Mouse (Mus musculus) kidney, embryonic 15.5 days (tissue): ENCODE measurements at regions not wholly inside any gene's neighbourhood (a gene's known extent, or its start where the extent isn't known, plus 50 kb on each side); places are given as distances from the start of the nearest gene placed in this dataset.

ENCODE experiments used
- ATAC-seq: fragments of 200-750 bp; cut with Nextera tagmentation; replicated peaks from 2 replicates; pipeline ENCODE4 v1.8.0; 2017; ENCODE audit warnings: moderate TSS enrichment; ENCODE audit not compliant: low FRiP score
- H3K27ac ChIP-seq: fragments of 300-500 bp; sonication (generic); 2 replicates; pipeline ENCODE4 v1.5.1; 2015; ENCODE audit warnings: mild to moderate bottlenecking, inconsistent platforms
- H3K27me3 ChIP-seq: fragments of 300-500 bp; sonication (generic); 2 replicates; pipeline ENCODE4 v1.6.1; 2015; ENCODE audit warnings: inconsistent platforms
- H3K36me3 ChIP-seq: fragments of 300-500 bp; sonication (generic); 2 replicates; pipeline ENCODE4 v1.6.1; 2015; ENCODE audit warnings: inconsistent platforms
- H3K4me1 ChIP-seq: fragments of 300-500 bp; sonication (generic); 2 replicates; pipeline ENCODE4 v1.6.1; 2015; ENCODE audit warnings: inconsistent platforms
- H3K4me2 ChIP-seq: fragments of 300-500 bp; sonication (generic); 2 replicates; pipeline ENCODE4 v1.6.1; 2015; ENCODE audit warnings: moderate library complexity, mild to moderate bottlenecking, inconsistent platforms
- H3K4me3 ChIP-seq: fragments of 300-500 bp; sonication (generic); replicated peaks from 2 replicates; pipeline ENCODE4 v1.5.1; 2015; ENCODE audit warnings: mild to moderate bottlenecking, inconsistent platforms
- H3K9ac ChIP-seq: fragments of 300-500 bp; sonication (generic); 2 replicates; pipeline ENCODE4 v1.6.1; 2015; ENCODE audit warnings: mild to moderate bottlenecking, inconsistent platforms
- H3K9me3 ChIP-seq: fragments of 300-500 bp; sonication (generic); replicated peaks from 2 replicates; pipeline ENCODE4 v1.6.1; 2016; ENCODE audit warnings: inconsistent platforms
- whole genome bisulfite sequencing: fragments of 180-500 bp; shearing (Covaris S2); methylation state at CpG from one replicate; pipeline ENCODE4 v1.1.7; 2015; ENCODE audit warnings: mixed read lengths; 5-methylcytosine and 5-hydroxymethylcytosine counted together

GRCm38 (mm10) chr10:54448352-54449043 is 372.1 kb upstream of the Man1a start:
- Histone ChIP-seq H3K4me3 (no peak overlapping the region), H3K27ac (no peak overlapping the region), H3K4me1 (no peaks in the 10 kb centered on the region), H3K4me2 (no peak overlapping the region), H3K9me3 (no peaks in the 10 kb centered on the region), H3K27me3 (no peaks in the 10 kb centered on the region), H3K36me3 (no peaks in the 10 kb centered on the region), H3K9ac (no peak overlapping the region)
- 77% methylated on average over 2 of the region's 2 CpGs for WGBS
- no peak for ATAC-seq

GRCm38 (mm10) chr10:54403223-54403926 is 327.0 kb upstream of the Man1a start:
- 0 out of 2 replicates have a peak, but pooled peaks have one; percentile 43 for ATAC-seq
- 43% methylated on average over 5 of the region's 5 CpGs for WGBS
- Histone ChIP-seq H3K27ac (no peak overlapping the region), H3K9ac (no peak overlapping the region), H3K4me2 (no peak overlapping the region), H3K27me3 (no peaks in the 10 kb centered on the region), H3K4me3 (no peak overlapping the region), H3K4me1 (0 out of 2 replicates have a peak, but pooled peaks cover 2% of the 10 kb centered on the region), H3K9me3 (no peaks in the 10 kb centered on the region), H3K36me3 (no peaks in the 10 kb centered on the region)

GRCm38 (mm10) chr10:54383751-54384150 is 307.3 kb upstream of the Man1a start:
- Histone ChIP-seq H3K9ac (no peak overlapping the region), H3K27me3 (no peaks in the 10 kb centered on the region), H3K4me3 (no peak overlapping the region), H3K27ac (no peak overlapping the region), H3K4me1 (no peaks in the 10 kb centered on the region), H3K4me2 (no peak overlapping the region), H3K9me3 (no peaks in the 10 kb centered on the region), H3K36me3 (no peaks in the 10 kb centered on the region)
- WGBS = 83% methylated on average over 2 of the region's 2 CpGs
- ATAC-seq = no peak

GRCm38 (mm10) chr10:54381530-54381929 is 305.1 kb upstream of the Man1a start:
- WGBS = 90% methylated on average over 2 of the region's 2 CpGs
- Histone ChIP-seq H3K9me3 (no peaks in the 10 kb centered on the region), H3K9ac (no peak overlapping the region), H3K27ac (no peak overlapping the region), H3K4me2 (no peak overlapping the region), H3K4me3 (no peak overlapping the region), H3K27me3 (no peaks in the 10 kb centered on the region), H3K4me1 (no peaks in the 10 kb centered on the region), H3K36me3 (no peaks in the 10 kb centered on the region)
- ATAC-seq = no peak

- H3K9me3 ChIP-seq = no peaks in the 10 kb centered on the region
- no peak overlapping the region for H3K27ac ChIP-seq
- no peaks in the 10 kb centered on the region for H3K4me1 ChIP-seq
- no peak for ATAC-seq
- H3K36me3 ChIP-seq = no peaks in the 10 kb centered on the region
- no peak overlapping the region for H3K9ac ChIP-seq
- H3K4me2 ChIP-seq = no peak overlapping the region
- 90% methylated on average over 3 of the region's 3 CpGs for WGBS
- no peak overlapping the region for H3K4me3 ChIP-seq
- no peaks in the 10 kb centered on the region for H3K27me3 ChIP-seq
Measured at GRCm38 (mm10) chr10:54369158-54369557, 292.7 kb upstream of the Man1a start.

GRCm38 (mm10) chr10:54365315-54365714 is 288.9 kb upstream of the Man1a start:
- Histone ChIP-seq H3K4me1 (no peaks in the 10 kb centered on the region), H3K9me3 (no peaks in the 10 kb centered on the region), H3K4me3 (no peak overlapping the region), H3K4me2 (no peak overlapping the region), H3K9ac (no peak overlapping the region), H3K36me3 (no peaks in the 10 kb centered on the region), H3K27me3 (no peaks in the 10 kb centered on the region), H3K27ac (no peak overlapping the region)
- WGBS = 54% methylated on average over 4 of the region's 4 CpGs
- no peak for ATAC-seq

- no peak overlapping the region for H3K27ac ChIP-seq
- no peak for ATAC-seq
- H3K9ac ChIP-seq = no peak overlapping the region
- no peak overlapping the region for H3K4me3 ChIP-seq
- no peaks in the 10 kb centered on the region for H3K36me3 ChIP-seq
- H3K4me2 ChIP-seq = no peak overlapping the region
- no peaks in the 10 kb centered on the region for H3K9me3 ChIP-seq
- H3K27me3 ChIP-seq = no peaks in the 10 kb centered on the region
- WGBS = 77% methylated on average over 4 of the region's 4 CpGs
- no peaks in the 10 kb centered on the region for H3K4me1 ChIP-seq
Measured at GRCm38 (mm10) chr10:54337234-54337633, 260.8 kb upstream of the Man1a start.
